Mouse (Mus musculus) G1E (cell line): ENCODE results near the gene Gm14325.
"Not testable (repeated sequence)": the region's sequence is repeated elsewhere in the genome, so short reads cannot be mapped to it uniquely, and the experiment has no call there.

Experiments
- CTCF ChIP-seq: IDR thresholded peaks from 2 replicates; pipeline ENCODE4 v1.5.1; 2012; ENCODE audit warnings: low read depth, low read length, inconsistent platforms, mixed read lengths
- GATA1 ChIP-seq: IDR thresholded peaks from 2 replicates; pipeline ENCODE4 v1.6.1; 2012; ENCODE audit warnings: borderline replicate concordance, low read length, inconsistent platforms, mixed read lengths
- POLR2AphosphoS5 ChIP-seq: IDR thresholded peaks from 2 replicates; pipeline ENCODE4 v1.6.1; 2012; ENCODE audit warnings: low read depth, low read length, inconsistent platforms; ENCODE audit not compliant: insufficient replicate concordance

DNA sequence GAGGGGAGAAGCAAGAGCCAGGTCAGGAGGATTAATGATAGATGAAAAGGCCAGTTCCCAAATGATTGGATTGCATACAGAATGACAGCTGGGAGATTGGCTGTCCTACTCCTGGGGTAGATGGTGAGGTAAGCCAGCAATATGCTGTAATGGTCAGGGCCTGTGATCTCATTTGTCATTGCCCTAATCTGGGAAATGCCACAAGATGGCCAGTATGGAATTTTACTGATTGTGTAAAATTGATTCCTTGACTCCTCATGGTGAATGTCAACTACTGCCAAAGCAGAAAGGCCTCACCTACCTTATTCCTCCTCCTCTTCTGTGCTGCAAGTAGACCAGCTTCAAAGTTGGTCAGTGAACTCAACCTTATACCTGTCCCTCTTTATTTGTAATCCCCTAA is 3.4 kb downstream of the Gm14325 start:
- TF ChIP-seq CTCF, POLR2AphosphoS5, GATA1: not testable (repeated sequence)
